Mouse (Mus musculus): ENCODE measurements around the gene Rtn1. TPM values are rescaled to one million over a fixed set of nuclear protein-coding genes. Genes with fewer than 3 reads are reported as not detected.

Rtn1 gene
- polyA plus RNA-seq, 1 experiment from 2014 or later = 1.7 TPM

DNA sequence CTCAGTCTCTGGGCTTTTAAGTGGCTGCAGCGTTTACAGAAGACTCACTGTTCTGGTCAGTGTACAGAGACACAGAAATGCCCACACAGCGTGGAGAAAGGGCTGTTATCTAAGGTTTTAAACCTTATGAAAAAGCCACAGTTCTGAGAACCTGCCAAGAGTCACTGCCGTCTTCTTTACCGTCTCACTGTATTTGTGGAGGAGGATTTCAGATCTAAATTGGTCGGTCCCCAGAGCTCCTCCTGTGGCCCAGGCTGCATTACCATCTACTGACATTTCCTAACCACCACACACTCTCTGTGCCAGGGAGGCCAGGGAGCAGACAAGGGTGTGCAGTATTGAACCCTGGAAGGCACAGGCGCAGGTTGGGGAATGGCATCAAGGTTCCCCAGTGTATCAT, 151.9 kb downstream of the Rtn1 start:
- H3K27me3 ChIP-seq (ENCODE audit: control insufficient read depth, insufficient read depth, low read depth, low read length) = no peaks in the 10 kb centered on the region

DNA sequence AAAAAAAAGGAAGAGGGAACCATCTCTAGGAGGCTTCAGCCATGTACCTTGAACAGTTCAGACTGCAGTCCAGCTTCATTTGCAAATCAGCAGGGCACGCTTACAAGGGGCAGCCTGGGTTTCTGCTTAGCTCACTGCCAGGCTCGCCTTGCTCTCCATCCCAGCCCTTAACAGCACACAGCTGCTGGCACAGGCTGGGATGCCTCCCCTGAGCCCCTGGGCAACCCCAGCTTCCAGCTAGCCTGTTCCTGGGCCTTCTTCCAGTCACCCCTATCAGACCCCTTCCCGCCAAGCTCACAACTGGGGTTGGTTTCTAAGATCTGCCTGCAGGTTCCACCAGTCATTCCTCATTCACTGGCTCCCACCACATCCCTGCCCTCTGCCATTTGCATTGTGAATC, 155.8 kb downstream of the Rtn1 start:
- H3K36me3 ChIP-seq (ENCODE audit: control insufficient read depth, insufficient read depth) = no peaks in the 10 kb centered on the region
- H3K4me2 ChIP-seq (ENCODE audit: low read depth, low read length) = no peak overlapping the region
- H3K4me3 ChIP-seq (ENCODE audit: low read depth, low read length) = no peak overlapping the region
- no peak overlapping the region for H3K27ac ChIP-seq (ENCODE audit: low read length)
- no peak overlapping the region for H3K9ac ChIP-seq (ENCODE audit: low read depth, low read length)
- ATAC-seq (ENCODE audit: low read depth) = no peak
- H3K4me1 ChIP-seq (ENCODE audit: control insufficient read depth, low read depth, low read length) = no peaks in the 10 kb centered on the region
- no peaks in the 10 kb centered on the region for H3K9me3 ChIP-seq (replicated peaks; ENCODE audit: control insufficient read depth, low read length)
- 64% methylated on average over 3 of the region's 3 CpGs for WGBS (ENCODE audit: insufficient replicate concordance)
- H3K27me3 ChIP-seq (ENCODE audit: control insufficient read depth, insufficient read depth, low read depth, low read length) = no peaks in the 10 kb centered on the region

More for the DNA sequence above, 151.9 kb downstream of the Rtn1 start:
- no peak overlapping the region for H3K4me3 ChIP-seq (ENCODE audit: low read depth, low read length)
- no peak for ATAC-seq (ENCODE audit: low read depth)
- WGBS (ENCODE audit: insufficient replicate concordance) = 65% methylated on average over 6 of the region's 6 CpGs
- no peaks in the 10 kb centered on the region for H3K9me3 ChIP-seq (replicated peaks; ENCODE audit: control insufficient read depth, low read length)
- no peak overlapping the region for H3K4me2 ChIP-seq (ENCODE audit: low read depth, low read length)
- H3K27ac ChIP-seq (ENCODE audit: low read length) = no peak overlapping the region
- no peaks in the 10 kb centered on the region for H3K36me3 ChIP-seq (ENCODE audit: control insufficient read depth, insufficient read depth)
- H3K9ac ChIP-seq (ENCODE audit: low read depth, low read length) = no peak overlapping the region
- H3K4me1 ChIP-seq (ENCODE audit: control insufficient read depth, low read depth, low read length) = no peaks in the 10 kb centered on the region

DNA sequence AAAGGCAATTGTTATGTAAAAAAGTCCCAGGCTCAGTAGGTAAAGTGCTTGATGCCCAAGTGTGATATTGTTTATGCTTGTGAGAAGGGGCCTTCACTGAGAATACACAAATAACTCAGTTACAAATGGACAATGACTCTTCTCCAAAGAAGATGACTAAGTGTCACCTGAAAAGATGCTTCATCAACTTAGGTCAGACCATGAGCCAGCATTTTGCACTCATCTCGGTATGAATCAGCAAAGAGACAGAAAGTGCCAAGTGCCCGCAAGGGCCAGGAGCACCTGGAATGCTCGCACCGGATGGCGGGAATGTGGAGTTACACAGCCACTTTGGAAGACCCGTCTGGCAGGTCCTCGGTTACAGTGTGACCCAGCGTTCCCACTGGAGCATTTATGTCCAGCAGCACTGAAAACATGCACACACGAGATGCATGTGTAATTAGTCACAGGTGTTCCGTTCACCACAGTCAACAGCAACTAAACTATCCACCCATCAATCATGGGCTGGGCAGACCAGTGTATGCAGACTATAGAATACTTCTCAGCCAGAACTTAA, 156.9 kb downstream of the Rtn1 start:
- no peaks in the 10 kb centered on the region for H3K4me1 ChIP-seq (ENCODE audit: control insufficient read depth, low read depth, low read length)
- no peaks in the 10 kb centered on the region for H3K36me3 ChIP-seq (ENCODE audit: control insufficient read depth, insufficient read depth)
- H3K9me3 ChIP-seq (replicated peaks; ENCODE audit: control insufficient read depth, low read length) = no peaks in the 10 kb centered on the region
- no peak for ATAC-seq (ENCODE audit: low read depth)
- no peak overlapping the region for H3K4me3 ChIP-seq (ENCODE audit: low read depth, low read length)
- no peaks in the 10 kb centered on the region for H3K27me3 ChIP-seq (ENCODE audit: control insufficient read depth, insufficient read depth, low read depth, low read length)
- WGBS (ENCODE audit: insufficient replicate concordance) = 63% methylated on average over 10 of the region's 10 CpGs
- H3K9ac ChIP-seq (ENCODE audit: low read depth, low read length) = no peak overlapping the region
- no peak overlapping the region for H3K27ac ChIP-seq (ENCODE audit: low read length)
- H3K4me2 ChIP-seq (ENCODE audit: low read depth, low read length) = no peak overlapping the region

DNA sequence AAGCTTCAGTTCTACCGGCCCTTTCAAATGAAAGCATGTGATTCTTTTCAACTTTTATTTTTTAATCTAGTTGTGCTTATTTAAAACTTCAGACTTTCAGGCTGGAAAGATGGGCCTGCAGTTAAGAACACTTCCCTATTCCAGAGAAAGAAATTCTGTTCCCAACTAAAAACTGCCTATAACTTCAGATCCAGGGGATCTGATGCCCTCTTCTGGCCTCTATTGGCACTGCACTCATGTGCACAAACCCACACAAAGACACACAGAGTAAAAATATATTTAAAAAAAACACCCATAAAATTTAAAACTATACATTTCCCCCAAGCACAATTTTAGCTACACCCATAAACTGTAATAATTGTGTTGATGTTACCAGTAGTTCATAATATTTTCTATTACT, 163.9 kb downstream of the Rtn1 start:
- ATAC-seq (ENCODE audit: low read depth) = no peak
- H3K4me3 ChIP-seq (ENCODE audit: low read depth, low read length) = no peak overlapping the region

DNA sequence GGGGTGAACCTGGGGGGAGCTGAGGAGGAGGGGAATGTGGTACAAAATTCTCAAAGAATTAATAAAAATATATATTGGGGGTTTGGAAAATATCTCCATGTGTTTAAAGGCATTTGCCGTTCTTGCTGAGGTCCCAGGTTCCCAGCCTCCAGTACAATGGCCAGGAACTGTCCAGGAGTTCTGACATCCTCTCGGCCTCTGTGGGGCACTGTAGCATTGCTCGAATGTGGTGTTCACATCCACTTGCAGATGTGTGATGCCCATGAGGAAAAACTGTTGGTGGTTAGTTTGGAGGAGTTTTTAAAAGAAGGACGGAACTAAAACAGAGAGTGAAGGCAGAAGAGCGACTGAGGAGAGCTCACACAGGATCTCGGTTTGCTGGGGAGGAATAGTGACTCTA, 166.0 kb downstream of the Rtn1 start:
- H3K9ac ChIP-seq (ENCODE audit: low read depth, low read length) = no peak overlapping the region
- no peaks in the 10 kb centered on the region for H3K36me3 ChIP-seq (ENCODE audit: control insufficient read depth, insufficient read depth)
- no peaks in the 10 kb centered on the region for H3K27me3 ChIP-seq (ENCODE audit: control insufficient read depth, insufficient read depth, low read depth, low read length)
- H3K4me1 ChIP-seq (ENCODE audit: control insufficient read depth, low read depth, low read length) = no peaks in the 10 kb centered on the region
- H3K4me3 ChIP-seq (ENCODE audit: low read depth, low read length) = no peak overlapping the region
- WGBS (ENCODE audit: insufficient replicate concordance) = 53% methylated on average over 6 of the region's 6 CpGs
- ATAC-seq (ENCODE audit: low read depth) = no peak
- no peak overlapping the region for H3K27ac ChIP-seq (ENCODE audit: low read length)
- no peak overlapping the region for H3K4me2 ChIP-seq (ENCODE audit: low read depth, low read length)
- H3K9me3 ChIP-seq (replicated peaks; ENCODE audit: control insufficient read depth, low read length) = no peaks in the 10 kb centered on the region

More for the DNA sequence above, 163.9 kb downstream of the Rtn1 start:
- Histone ChIP-seq H3K9ac (ENCODE audit: low read depth, low read length) (no peak overlapping the region), H3K27ac (ENCODE audit: low read length) (no peak overlapping the region), H3K9me3 (replicated peaks; ENCODE audit: control insufficient read depth, low read length) (no peaks in the 10 kb centered on the region), H3K36me3 (ENCODE audit: control insufficient read depth, insufficient read depth) (no peaks in the 10 kb centered on the region), H3K27me3 (ENCODE audit: control insufficient read depth, insufficient read depth, low read depth, low read length) (no peaks in the 10 kb centered on the region), H3K4me1 (ENCODE audit: control insufficient read depth, low read depth, low read length) (no peaks in the 10 kb centered on the region), H3K4me2 (ENCODE audit: low read depth, low read length) (no peak overlapping the region)
- WGBS (ENCODE audit: insufficient replicate concordance) = 76% methylated on average over 1 of the region's 1 CpGs

DNA sequence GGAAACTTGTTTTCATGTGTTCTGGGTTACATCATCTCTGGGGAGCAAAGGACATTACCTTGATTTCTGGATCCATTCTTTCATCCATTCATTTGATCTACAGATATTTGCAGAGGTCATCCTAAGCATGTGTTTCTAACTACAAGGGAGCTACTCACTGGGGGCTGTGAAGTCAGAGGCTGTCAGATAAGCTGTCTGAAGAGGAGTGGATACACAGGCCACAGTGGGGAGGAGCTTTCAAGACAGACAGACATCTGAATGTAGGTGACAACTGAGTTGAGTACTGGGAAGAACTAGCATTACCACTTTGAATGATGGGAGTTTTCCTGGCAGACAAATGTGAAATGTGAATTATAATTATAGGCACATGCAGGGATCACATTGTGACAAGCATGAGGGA, 168.3 kb downstream of the Rtn1 start:
- Histone ChIP-seq H3K4me2 (ENCODE audit: low read depth, low read length) (no peak overlapping the region), H3K9me3 (replicated peaks; ENCODE audit: control insufficient read depth, low read length) (no peaks in the 10 kb centered on the region), H3K27me3 (ENCODE audit: control insufficient read depth, insufficient read depth, low read depth, low read length) (peaks cover 20% of the 10 kb centered on the region), H3K27ac (ENCODE audit: low read length) (no peak overlapping the region), H3K4me1 (ENCODE audit: control insufficient read depth, low read depth, low read length) (no peaks in the 10 kb centered on the region), H3K36me3 (ENCODE audit: control insufficient read depth, insufficient read depth) (no peaks in the 10 kb centered on the region), H3K9ac (ENCODE audit: low read depth, low read length) (no peak overlapping the region), H3K4me3 (ENCODE audit: low read depth, low read length) (no peak overlapping the region)
- no peak for ATAC-seq (ENCODE audit: low read depth)

DNA sequence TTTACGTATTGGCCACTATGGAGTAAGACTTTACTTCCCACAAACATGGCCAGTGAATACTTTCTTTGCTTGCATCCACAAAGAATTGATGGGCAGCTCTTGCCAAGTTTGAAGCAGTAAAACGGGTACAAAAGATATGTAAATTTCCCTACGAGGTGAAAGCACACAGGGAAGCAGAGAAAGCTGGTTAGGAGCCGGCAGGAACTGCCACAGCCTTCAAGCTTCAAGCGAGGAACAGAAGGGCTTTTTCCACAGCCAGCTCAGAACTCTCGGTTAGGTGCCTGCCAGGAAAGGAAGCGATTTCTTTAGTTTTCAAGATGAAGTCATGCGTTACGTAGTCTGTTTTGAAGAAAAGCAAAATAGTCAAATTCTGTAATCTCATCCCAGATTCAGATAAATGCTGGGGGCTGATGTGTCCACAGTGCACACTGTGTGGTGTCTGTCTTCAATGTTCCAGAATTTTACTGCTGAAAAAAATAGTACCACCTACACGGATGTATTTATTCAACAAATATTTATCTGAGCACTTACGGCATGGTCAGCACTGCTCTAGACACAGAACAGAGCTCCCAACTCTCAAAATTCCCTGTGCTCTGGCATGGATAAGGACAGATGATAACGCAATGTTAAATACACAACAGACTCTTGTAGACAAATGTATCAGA, 169.5 kb downstream of the Rtn1 start:
- Histone ChIP-seq H3K9me3 (replicated peaks; ENCODE audit: control insufficient read depth, low read length) (no peaks in the 10 kb centered on the region), H3K4me2 (ENCODE audit: low read depth, low read length) (no peak overlapping the region), H3K4me3 (ENCODE audit: low read depth, low read length) (no peak overlapping the region), H3K36me3 (ENCODE audit: control insufficient read depth, insufficient read depth) (no peaks in the 10 kb centered on the region), H3K9ac (ENCODE audit: low read depth, low read length) (no peak overlapping the region), H3K27ac (ENCODE audit: low read length) (no peak overlapping the region), H3K27me3 (ENCODE audit: control insufficient read depth, insufficient read depth, low read depth, low read length) (peaks cover 23% of the 10 kb centered on the region), H3K4me1 (ENCODE audit: control insufficient read depth, low read depth, low read length) (no peaks in the 10 kb centered on the region)
- no peak for ATAC-seq (ENCODE audit: low read depth)
- 49% methylated on average over 12 of the region's 12 CpGs for WGBS (ENCODE audit: insufficient replicate concordance)

DNA sequence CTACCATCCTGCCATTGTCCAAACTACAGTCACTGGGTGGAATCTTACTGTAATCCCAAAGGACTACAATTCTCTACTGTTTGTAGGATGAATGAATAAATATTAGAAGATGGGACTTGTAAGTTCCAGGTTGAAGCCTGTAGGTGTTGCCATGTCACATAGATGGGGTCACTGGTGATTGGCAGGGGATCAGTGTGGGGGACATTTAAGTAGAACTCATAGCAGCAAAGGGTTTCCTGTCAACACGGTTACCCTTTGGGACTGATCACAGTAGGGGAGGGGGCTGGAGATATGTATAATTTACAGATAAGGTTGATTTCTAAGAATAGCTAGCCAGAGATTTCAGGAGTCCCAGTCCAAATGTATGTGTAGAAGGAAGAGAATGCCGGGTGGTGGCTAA, 171.6 kb downstream of the Rtn1 start:
- no peaks in the 10 kb centered on the region for H3K4me1 ChIP-seq (ENCODE audit: control insufficient read depth, low read depth, low read length)
- WGBS (ENCODE audit: insufficient replicate concordance) = 48% methylated on average over 2 of the region's 2 CpGs
- H3K9ac ChIP-seq (ENCODE audit: low read depth, low read length) = no peak overlapping the region
- H3K4me2 ChIP-seq (ENCODE audit: low read depth, low read length) = no peak overlapping the region
- no peak overlapping the region for H3K27ac ChIP-seq (ENCODE audit: low read length)
- no peak overlapping the region for H3K4me3 ChIP-seq (ENCODE audit: low read depth, low read length)
- peaks cover 23% of the 10 kb centered on the region for H3K27me3 ChIP-seq (ENCODE audit: control insufficient read depth, insufficient read depth, low read depth, low read length)
- H3K9me3 ChIP-seq (replicated peaks; ENCODE audit: control insufficient read depth, low read length) = no peaks in the 10 kb centered on the region
- ATAC-seq (ENCODE audit: low read depth) = no peak
- no peaks in the 10 kb centered on the region for H3K36me3 ChIP-seq (ENCODE audit: control insufficient read depth, insufficient read depth)

DNA sequence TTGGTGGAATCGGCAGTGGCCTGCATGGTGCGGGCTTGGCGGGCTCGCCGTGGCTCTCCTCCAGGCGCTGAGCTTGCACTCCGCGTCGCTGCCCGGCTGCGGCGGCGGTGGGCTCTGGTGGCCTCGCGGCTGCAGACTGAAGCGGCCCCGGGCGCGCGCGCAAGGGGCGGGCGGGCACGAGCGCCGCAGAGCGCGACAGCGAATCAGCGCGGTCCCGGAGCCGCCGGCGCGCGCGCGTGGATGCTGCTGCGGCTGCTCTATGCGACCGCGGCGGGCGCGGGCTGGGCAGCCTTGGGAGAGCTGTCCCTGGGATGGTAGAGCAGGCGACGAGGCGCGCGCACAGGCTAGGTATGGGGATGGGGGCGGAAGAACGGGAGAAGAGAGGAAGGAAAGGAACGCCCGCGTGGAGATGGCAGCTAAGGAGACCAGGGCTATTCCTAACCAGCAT, 172.3 kb downstream of the Rtn1 start:
- H3K4me2 ChIP-seq (ENCODE audit: low read depth, low read length) = peak overlapping the region; percentile 61
- H3K36me3 ChIP-seq (ENCODE audit: control insufficient read depth, insufficient read depth) = no peaks in the 10 kb centered on the region
- H3K4me1 ChIP-seq (ENCODE audit: control insufficient read depth, low read depth, low read length) = no peaks in the 10 kb centered on the region
- no peak overlapping the region for H3K9ac ChIP-seq (ENCODE audit: low read depth, low read length)
- under 1% methylated on average over 55 of the region's 56 CpGs for WGBS (ENCODE audit: insufficient replicate concordance)
- H3K9me3 ChIP-seq (replicated peaks; ENCODE audit: control insufficient read depth, low read length) = no peaks in the 10 kb centered on the region
- no peak overlapping the region for H3K27ac ChIP-seq (ENCODE audit: low read length)
- peak overlapping the region; percentile 37 for H3K4me3 ChIP-seq (ENCODE audit: low read depth, low read length)
- ATAC-seq (ENCODE audit: low read depth) = no peak
- peaks cover 23% of the 10 kb centered on the region for H3K27me3 ChIP-seq (ENCODE audit: control insufficient read depth, insufficient read depth, low read depth, low read length)

All from liver, embryonic 16.5 days (tissue).